Mouse (Mus musculus) brain, adult 2 months (tissue): Measurements from ENCODE around the gene Gm17490.
"Not testable (repeated sequence)": the region's sequence is repeated elsewhere in the genome, so short reads cannot be mapped to it uniquely, and the experiment has no call there.

Source experiments
- DNase-seq: peaks from one replicate; pipeline ENCODE4 v3.0.0; 2011; ENCODE audit warnings: low read depth, low spot score

Gm17490 gene

GRCm38 (mm10) chr2:11635035-11635434, 9.0 kb upstream of the Gm17490 start:
- no peak for DNase-seq

GRCm38 (mm10) chr2:11623726-11624125, 2.3 kb downstream of the Gm17490 start:
- no peak for DNase-seq

DNA sequence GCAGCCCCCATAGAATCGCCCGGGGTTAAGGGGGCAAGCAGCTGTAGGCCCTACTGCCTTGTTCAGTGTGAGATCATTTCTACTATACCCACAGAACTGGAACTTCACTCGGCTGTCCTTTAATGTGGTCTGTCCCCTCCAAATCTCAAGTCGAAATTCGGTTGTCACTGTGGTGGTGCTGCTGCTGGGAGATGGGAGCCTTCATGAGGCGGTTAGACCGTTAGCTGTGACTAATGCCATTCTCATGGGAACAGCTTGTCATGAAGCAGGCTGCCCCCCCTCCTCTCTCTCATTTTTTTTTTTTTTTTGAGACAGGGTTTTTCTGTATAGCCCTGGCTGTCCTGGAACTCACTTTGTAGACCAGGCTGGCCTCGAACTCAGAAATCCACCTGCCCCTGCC, 2.9 kb downstream of the Gm17490 start:
- no peak for DNase-seq

GRCm38 (mm10) chr2:11619598-11619997, 6.5 kb downstream of the Gm17490 start:
- DNase-seq, result no peak

DNA sequence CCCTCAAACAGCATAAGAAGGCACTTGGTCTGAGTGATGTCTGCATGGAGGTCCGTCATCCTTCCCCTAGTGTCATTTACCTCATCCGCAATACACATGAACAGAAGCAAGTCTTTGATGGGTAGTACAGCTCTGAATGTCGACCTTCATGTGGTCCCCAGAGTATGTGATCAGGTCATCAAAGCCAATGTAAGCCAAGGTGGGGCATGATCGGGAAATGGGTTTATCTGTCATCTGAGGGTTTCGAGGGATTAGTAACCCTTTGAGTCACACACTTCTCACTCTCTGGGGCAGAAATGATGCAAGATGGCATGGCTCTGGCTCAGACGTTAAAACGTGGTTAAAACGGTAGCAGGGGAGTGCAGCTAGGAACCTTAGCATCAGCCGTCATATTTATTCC, 9.2 kb downstream of the Gm17490 start:
- no peak for DNase-seq

- DNase-seq, result not testable (repeated sequence)
These were observed 13.1 kb downstream of the Gm17490 start for GRCm38 (mm10) chr2:11612939-11613338.

DNA sequence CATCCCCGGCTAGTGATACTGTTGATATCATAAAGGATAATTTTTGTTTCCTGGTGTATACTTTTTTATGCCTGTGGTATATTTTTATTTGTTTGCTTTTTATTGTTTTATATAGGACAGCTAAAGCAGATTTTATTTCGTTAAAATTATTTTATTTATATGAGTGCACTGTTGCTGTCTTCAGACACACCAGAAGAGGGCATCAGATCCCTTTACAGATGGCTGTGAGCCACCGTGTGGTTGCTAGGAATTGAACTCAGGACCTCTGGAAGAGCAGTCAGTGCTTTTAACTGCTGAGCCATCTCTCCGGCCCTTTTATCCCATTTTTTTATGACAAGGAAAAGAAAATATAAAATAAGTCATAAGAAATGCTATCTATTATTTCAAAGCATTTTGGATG, 19.3 kb downstream of the Gm17490 start:
- not testable (repeated sequence) for DNase-seq

DNA sequence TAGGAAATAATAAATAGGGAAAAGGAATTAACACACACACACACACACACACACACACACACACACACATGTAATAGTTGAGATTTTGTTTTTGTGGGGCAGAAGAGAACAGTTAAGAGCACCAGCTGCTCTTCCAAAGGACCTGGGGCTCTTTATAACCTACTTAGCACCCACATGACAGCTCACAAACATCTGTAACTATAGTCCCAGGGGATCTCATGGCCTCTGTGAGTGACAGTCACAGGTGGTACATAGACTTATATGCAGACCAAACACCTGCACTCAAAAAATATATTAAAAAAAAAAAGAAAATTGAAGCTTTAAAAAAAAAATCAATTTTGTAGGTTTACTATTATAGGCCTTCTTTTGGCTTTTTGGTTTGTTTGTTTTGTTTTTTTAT, 21.2 kb downstream of the Gm17490 start:
- no peak for DNase-seq

- no peak for DNase-seq
These were observed 22.0 kb downstream of the Gm17490 start, which contains the start of gene Rbm17 for GRCm38 (mm10) chr2:11604053-11604452. TSS of gene Rbm17 (minus strand) at chr2:11604153.

DNA sequence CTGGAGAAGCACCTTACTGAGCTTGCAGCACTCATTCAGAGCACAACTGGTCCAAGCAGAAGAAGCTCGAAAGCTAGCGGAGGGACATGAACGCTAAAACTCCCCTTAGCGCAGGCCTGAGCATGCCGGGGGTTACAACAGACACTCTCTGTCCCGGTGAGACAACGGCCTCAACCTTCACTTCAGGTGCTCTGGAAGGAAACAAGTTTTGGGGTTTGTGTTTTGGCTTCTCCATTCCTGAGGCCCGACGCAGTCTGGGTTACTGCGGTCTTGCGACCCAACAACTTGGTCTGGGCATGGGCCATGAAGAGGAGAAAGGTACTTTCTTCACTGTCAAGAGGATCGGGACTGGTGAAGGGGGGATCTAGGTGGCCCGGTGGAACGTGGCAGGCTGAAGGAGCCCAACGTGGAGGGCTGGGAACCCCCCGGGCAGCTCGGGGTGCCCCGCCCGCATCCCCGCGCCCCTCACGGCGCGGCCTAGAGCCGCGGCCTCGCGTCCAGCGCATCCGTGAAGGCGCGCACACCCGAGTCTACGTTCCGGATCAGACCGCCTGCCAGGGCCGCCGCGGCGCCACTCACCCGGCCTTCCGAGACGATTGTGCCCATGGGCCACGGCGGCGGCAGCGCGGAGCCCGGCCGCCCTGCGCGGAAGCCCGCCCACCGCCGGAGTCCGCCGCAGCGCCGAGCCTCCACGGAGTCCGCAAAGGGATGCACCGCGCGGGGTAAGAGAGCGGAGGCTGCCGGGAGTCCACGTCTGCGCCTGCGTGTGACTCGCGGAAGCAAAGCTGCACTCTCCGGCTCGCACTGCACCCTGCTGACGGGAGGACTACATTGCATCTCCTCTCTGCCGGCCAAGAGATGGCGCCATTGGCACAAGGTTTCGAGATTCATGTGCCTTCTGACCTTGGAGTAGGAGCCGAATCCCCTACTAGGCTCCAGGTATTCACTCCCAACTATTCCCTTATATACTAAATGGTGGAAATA, 23.3 kb downstream of the Gm17490 start:
- peak; percentile 99 for DNase-seq

GRCm38 (mm10) chr2:11601795-11602194, 24.3 kb downstream of the Gm17490 start:
- no peak for DNase-seq

DNA sequence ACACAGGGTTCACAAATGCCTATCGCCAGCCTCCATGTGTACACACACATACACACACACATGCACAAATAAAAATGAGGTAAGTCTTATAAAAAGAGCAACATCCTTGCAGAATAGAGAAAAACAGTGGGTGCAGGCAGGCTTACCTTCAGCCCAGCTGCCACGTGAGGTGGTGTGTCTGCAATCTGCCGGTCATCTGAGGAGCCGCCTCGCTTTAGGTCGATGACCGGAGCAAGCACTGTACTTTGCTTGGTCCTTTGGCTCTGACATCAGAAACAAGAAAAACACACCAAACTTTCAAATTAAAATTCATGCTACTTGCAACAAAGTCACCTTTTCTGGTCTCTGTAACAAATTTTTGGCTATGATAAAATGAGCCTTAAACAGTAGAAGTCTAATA, 28.2 kb downstream of the Gm17490 start:
- no peak for DNase-seq

GRCm38 (mm10) chr2:11596690-11597089, 29.4 kb downstream of the Gm17490 start:
- DNase-seq, result peak; percentile 11

DNA sequence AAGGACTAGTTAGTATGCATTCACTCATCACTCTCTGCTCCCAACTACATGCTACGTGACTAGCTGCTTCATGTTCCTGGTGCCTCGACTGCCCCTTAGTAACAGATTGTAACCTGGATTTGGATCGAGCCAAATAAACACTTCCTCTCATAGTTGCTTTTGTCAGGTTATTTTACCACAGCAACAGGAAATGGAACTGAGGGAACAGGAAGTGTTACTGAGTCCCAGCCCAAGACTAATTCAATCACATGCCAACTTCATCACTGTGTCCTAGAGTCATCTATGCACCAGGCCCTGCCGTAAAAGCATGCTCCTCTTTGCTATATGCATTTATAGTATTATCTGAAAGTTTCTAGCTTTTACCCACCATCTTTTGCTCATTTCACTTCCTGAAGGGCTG, 38.1 kb downstream of the Gm17490 start:
- no peak for DNase-seq

GRCm38 (mm10) chr2:11579399-11579798, 46.7 kb downstream of the Gm17490 start:
- DNase-seq, result peak; percentile 35

DNA sequence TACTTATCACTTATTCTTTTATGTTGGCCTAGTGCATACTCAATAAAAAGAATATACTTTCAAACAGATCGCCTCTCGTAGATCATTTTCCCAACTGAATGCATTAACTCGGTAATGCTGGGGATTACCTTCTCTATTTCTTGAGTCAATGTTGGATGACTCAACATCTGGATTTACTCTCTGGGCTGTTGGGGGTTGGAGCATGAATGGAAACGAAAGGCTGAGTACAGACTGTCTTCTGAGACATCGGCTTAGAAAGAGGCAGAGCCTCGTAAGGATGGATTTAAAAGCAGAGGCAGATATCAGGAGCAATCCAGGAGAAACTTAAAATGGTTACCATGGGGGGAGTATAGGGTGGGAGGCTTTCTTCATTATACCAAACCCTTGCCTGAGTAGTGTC, 47.9 kb downstream of the Gm17490 start:
- no peak for DNase-seq
